Mouse (Mus musculus): ENCODE results near the gene Zbtb21. TPM values are rescaled to one million over a fixed set of nuclear protein-coding genes. Genes with fewer than 3 reads are reported as not detected.

Gene Zbtb21
- polyA plus RNA-seq, 1 experiment from 2014 or later = 17.4 TPM

DNA sequence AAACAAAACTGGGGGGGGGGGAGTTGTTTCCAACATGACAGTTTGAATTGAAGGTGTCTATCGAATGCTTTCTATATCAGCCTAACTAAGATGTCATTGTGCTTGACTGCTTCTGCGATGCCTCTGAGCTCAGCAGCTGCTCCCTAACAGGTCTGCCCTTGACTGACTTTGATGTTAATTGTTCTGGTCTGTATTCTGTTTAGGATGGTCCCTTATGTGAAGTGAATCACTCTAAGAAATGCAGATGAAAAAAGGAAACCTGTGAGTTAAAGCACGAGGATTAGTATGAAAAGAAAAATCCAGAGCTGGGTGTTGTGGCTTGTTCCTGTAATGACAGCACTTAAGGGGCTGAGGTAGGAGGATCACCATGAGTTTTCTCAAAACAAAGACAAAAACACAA is 26.6 kb downstream of the Zbtb21 start:
- Histone ChIP-seq H3K27me3 (ENCODE audit: poor library complexity, severe bottlenecking) (no peaks in the 10 kb centered on the region), H3K36me3 (replicated peaks) (no peaks in the 10 kb centered on the region), H3K4me1 (no peaks in the 10 kb centered on the region), H3K9me3 (no peaks in the 10 kb centered on the region), H3K4me3 (no peak overlapping the region), H3K27ac (no peak overlapping the region)
- DNase-seq (ENCODE audit: extremely low spot score, low spot score) = no peak
- WGBS = 89% methylated on average over 3 of the region's 3 CpGs

DNA sequence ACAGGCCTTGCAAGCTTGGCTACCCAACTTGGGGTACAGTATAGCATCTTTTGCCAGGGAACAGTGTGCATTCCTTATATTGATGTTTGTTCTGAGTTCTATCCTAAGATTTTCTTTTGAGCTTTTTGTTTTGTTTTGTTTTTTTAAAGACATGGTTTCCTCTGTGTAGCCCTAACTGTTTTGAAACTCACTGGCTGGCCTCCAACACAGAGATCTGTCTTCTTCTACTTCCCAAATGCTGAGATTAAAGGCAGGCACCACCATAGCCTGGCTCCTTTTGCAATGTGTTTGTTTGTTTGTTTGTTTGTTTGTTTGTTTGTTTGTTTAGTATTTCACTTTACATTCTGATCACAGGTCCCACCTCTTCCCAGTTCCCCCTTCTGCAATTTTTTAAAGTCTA is 32.2 kb downstream of the Zbtb21 start:
- DNase-seq (ENCODE audit: extremely low spot score, low spot score) = no peak
- Histone ChIP-seq H3K4me1 (no peaks in the 10 kb centered on the region), H3K4me3 (no peak overlapping the region), H3K27ac (no peak overlapping the region), H3K9me3 (no peaks in the 10 kb centered on the region), H3K36me3 (replicated peaks) (no peaks in the 10 kb centered on the region), H3K27me3 (ENCODE audit: poor library complexity, severe bottlenecking) (no peaks in the 10 kb centered on the region)

DNA sequence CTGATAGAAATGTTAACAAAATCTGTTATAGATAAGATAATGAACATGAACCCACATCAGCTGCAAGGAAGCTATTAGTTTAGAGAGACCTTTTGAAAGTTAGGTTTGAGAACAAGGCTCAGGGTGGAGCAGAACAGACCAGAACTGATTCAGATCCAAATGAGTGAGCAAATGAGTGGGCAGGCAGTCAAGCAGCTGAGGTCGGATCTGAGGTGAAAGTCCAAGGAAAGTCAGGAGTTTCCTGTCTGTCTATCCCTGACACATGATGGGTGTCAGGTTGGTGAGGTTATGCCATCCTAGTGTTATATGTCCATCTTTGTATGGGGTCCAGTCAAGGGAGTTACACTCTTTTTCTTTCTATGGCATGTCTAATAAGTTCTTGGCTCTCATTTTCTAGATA is 32.9 kb downstream of the Zbtb21 start:
- no peak overlapping the region for H3K27ac ChIP-seq
- DNase-seq (ENCODE audit: extremely low spot score, low spot score) = no peak
- no peaks in the 10 kb centered on the region for H3K27me3 ChIP-seq (ENCODE audit: poor library complexity, severe bottlenecking)
- no peaks in the 10 kb centered on the region for H3K9me3 ChIP-seq
- H3K4me3 ChIP-seq = no peak overlapping the region
- no peaks in the 10 kb centered on the region for H3K36me3 ChIP-seq (replicated peaks)
- H3K4me1 ChIP-seq = no peaks in the 10 kb centered on the region
- WGBS = 64% methylated on average over 1 of the region's 1 CpGs

DNA sequence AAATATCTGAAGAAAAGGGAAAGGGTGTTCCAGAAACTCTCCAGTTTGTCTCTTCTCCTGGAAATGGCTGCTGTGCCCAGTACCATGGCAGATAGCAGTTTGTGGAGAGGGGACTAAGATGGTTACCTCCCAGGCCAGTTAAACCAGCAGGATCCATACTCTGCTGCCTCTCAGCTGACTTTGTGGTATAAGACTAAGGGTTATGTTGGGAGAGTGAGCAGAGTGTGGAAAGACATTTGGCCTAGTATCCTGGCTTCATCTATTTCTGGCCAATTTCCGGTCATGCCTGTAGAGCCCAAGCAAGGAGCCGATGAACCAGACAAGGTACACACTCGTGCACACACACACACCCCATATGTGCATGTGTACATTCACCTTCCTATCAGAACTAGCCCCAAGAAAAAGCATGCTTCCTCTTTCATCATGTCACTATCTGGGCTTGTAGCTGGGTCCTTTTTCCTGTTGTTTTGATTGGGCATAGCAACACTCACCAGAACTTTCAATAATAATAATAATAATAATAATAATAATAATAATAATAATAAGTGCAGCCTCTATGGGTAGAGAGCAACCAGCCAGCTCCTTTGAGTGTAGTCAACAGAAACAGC is 35.0 kb downstream of the Zbtb21 start:
- 91% methylated on average over 3 of the region's 3 CpGs for WGBS

DNA sequence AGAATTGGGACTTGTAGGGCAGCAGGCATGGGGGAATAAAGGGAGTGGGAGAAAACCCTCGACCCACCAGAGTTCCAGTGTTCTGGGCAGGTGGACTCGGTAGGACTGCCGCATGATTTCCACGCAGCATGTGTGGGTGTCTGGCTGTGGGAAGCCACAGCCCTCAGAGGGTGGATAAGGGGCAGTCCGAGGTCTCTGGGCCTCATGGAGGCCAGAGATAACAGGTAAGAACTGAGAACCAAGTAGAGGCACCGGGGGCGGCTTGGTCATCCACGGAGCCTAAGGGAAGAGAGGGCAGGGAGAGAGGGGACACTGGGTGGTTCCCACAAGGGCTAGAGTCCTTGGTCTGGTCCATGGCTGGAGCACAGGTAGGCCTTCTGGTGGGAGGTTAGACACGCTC is 36.0 kb downstream of the Zbtb21 start:
- Histone ChIP-seq H3K4me1 (peaks cover 16% of the 10 kb centered on the region), H3K4me3 (no peak overlapping the region), H3K27me3 (ENCODE audit: poor library complexity, severe bottlenecking) (peaks cover under 1% of the 10 kb centered on the region; the same call in 1 of the 2 replicates), H3K27ac (no peak overlapping the region), H3K9me3 (no peaks in the 10 kb centered on the region), H3K36me3 (replicated peaks) (no peaks in the 10 kb centered on the region)
- no peak for DNase-seq (ENCODE audit: extremely low spot score, low spot score)
- 86% methylated on average over 9 of the region's 9 CpGs for WGBS

More for the DNA sequence above, 35.0 kb downstream of the Zbtb21 start:
- H3K27me3 ChIP-seq (ENCODE audit: poor library complexity, severe bottlenecking) = no peaks in the 10 kb centered on the region
- H3K36me3 ChIP-seq (replicated peaks) = no peaks in the 10 kb centered on the region
- no peaks in the 10 kb centered on the region for H3K9me3 ChIP-seq
- H3K27ac ChIP-seq = no peak overlapping the region
- DNase-seq (ENCODE audit: extremely low spot score, low spot score) = no peak
- H3K4me3 ChIP-seq = no peak overlapping the region
- peaks cover 6% of the 10 kb centered on the region; the same call in 1 of the 2 replicates for H3K4me1 ChIP-seq

DNA sequence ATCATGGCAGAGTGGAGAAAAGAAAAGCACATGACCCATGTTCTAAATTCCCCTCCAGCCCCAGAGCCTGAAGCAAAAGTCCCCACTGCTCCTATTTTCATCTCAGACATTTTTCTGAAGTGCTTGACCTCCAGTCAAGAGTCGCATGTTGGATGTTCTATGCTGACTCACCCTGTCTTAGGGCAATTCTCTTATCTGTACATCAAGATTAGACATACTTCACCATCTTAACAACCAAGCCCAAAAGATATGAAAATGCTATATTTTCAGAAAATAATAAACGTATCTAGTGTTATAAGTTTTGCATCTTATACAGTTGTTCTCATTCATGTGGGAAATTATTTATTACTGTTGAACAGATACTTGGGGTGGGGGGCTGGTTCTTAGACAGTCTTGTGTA is 36.7 kb downstream of the Zbtb21 start:
- H3K9me3 ChIP-seq = no peaks in the 10 kb centered on the region
- no peak for DNase-seq (ENCODE audit: extremely low spot score, low spot score)
- H3K36me3 ChIP-seq (replicated peaks) = no peaks in the 10 kb centered on the region
- peaks cover 20% of the 10 kb centered on the region for H3K4me1 ChIP-seq
- peaks cover 7% of the 10 kb centered on the region for H3K27me3 ChIP-seq (ENCODE audit: poor library complexity, severe bottlenecking)
- WGBS = 84% methylated on average over 2 of the region's 2 CpGs
- no peak overlapping the region for H3K27ac ChIP-seq
- H3K4me3 ChIP-seq = no peak overlapping the region

DNA sequence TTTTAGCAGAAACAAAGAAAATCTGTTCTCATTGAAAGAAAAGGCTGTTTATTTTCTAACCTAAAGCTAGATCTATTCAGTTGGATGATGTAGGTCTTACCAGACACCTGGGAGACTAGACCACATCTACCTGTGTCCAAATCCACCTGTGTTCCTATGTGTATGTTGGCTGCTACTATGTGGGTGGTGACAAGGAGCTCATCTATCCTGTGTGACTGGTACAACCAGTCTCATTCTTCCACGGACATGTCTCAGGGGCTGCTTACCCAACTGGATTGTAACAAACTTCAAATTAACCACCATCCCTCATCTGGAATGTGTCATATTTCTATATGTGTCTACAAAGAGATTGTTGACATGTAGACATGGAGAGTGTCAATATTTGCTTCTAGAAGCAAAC is 38.7 kb downstream of the Zbtb21 start:
- no peaks in the 10 kb centered on the region for H3K9me3 ChIP-seq
- H3K4me3 ChIP-seq = no peak overlapping the region
- no peak overlapping the region for H3K27ac ChIP-seq
- no peak for DNase-seq (ENCODE audit: extremely low spot score, low spot score)
- 61% methylated on average over 1 of the region's 1 CpGs for WGBS
- peaks cover 24% of the 10 kb centered on the region for H3K4me1 ChIP-seq
- H3K27me3 ChIP-seq (ENCODE audit: poor library complexity, severe bottlenecking) = peaks cover 7% of the 10 kb centered on the region
- H3K36me3 ChIP-seq (replicated peaks) = no peaks in the 10 kb centered on the region

DNA sequence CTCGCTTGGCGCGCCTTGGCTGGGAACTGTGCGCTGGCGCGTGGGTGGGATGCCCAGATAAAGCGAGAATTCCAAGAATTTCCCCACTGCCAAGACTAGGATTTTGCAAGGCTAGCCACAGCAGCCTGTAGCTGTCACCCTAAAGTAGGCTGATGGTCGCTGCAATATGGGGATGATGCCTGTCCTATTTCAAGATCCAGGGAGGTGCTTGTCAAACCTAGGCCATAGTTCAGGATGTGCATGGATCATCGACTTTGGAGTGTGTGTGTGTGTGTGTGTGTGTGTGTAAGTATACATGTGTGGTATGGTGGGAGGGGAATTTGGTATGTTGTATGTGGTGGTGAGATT is 39.7 kb downstream of the Zbtb21 start:
- Histone ChIP-seq H3K27me3 (ENCODE audit: poor library complexity, severe bottlenecking) (peaks cover 7% of the 10 kb centered on the region), H3K4me3 (peak overlapping the region; percentile 88), H3K36me3 (replicated peaks) (no peaks in the 10 kb centered on the region), H3K9me3 (no peaks in the 10 kb centered on the region), H3K4me1 (peaks cover 24% of the 10 kb centered on the region), H3K27ac (peak overlapping the region; percentile 89)
- no peak for DNase-seq (ENCODE audit: extremely low spot score, low spot score)
- 3% methylated on average over 9 of the region's 9 CpGs for WGBS

DNA sequence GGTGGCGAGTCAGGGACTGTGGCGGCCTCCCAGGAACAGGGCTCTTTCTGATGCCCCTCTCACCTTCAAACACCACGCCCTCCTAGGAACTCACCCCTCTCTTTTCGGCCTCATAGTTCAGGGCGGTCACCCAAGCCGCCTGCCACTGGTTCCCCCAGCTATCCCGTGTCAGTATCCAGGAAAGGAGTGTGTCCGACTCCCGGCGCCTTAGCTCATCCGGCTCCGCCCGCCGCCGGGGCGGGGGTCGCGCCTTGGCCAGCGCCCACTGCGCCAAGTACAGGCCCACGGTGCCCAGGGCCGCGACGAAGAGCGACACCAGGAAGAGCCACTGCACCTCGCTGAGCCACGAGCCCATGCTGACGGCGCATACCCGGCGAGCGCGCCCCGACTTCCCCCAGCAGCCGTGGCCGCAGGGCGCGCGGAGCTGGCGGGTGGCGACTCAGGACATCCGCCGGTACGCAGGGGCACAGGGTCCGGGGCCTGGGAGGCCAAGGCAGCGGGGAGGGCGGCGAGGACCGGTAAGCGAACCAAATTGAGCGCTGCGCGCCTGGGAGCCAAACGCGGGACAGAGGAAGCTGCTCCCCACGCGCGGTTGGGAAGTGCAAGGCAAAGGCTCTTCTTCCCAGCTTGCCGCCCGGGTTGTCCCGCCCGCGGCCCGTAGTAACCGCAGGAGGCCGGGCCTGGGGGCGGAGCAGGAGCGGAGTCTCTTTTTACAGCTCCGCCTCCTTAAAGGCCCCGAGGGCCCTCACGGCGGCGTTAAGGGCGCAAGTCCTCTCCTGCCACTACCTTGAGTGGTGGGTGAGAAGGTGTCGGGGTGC is 40.3 kb downstream of the Zbtb21 start:
- Histone ChIP-seq H3K27me3 (ENCODE audit: poor library complexity, severe bottlenecking) (peaks cover 7% of the 10 kb centered on the region), H3K36me3 (replicated peaks) (no peaks in the 10 kb centered on the region), H3K9me3 (no peaks in the 10 kb centered on the region), H3K27ac (peak overlapping the region; percentile 89), H3K4me3 (peak overlapping the region; percentile 88), H3K4me1 (peaks cover 24% of the 10 kb centered on the region)
- WGBS = under 1% methylated on average over 74 of the region's 75 CpGs
- DNase-seq (ENCODE audit: extremely low spot score, low spot score) = peak; percentile 75

DNA sequence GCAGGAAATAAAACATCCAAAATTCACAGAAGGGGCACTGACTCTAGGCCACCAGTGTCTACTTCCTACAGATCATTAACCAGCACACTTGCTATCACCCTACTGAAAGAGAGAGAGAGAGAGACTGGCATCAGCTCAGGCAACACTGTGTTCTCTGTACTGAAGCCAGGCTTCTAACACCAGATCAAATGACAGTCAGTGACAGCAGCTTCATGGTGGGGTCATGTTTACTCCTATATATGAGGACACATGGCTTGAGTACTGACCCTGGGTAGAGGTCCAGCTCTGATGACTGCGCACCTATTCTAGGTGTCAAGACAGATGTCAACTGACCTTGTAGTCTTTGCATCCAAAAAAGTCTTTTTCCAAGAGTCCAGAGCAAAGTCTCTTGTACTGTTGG is 41.8 kb downstream of the Zbtb21 start:
- no peak for DNase-seq (ENCODE audit: extremely low spot score, low spot score)
- H3K27me3 ChIP-seq (ENCODE audit: poor library complexity, severe bottlenecking) = peaks cover 7% of the 10 kb centered on the region
- H3K4me3 ChIP-seq = no peak overlapping the region
- H3K4me1 ChIP-seq = peaks cover 24% of the 10 kb centered on the region
- H3K9me3 ChIP-seq = no peaks in the 10 kb centered on the region
- 91% methylated on average over 1 of the region's 1 CpGs for WGBS
- no peaks in the 10 kb centered on the region for H3K36me3 ChIP-seq (replicated peaks)
- H3K27ac ChIP-seq = no peak overlapping the region

DNA sequence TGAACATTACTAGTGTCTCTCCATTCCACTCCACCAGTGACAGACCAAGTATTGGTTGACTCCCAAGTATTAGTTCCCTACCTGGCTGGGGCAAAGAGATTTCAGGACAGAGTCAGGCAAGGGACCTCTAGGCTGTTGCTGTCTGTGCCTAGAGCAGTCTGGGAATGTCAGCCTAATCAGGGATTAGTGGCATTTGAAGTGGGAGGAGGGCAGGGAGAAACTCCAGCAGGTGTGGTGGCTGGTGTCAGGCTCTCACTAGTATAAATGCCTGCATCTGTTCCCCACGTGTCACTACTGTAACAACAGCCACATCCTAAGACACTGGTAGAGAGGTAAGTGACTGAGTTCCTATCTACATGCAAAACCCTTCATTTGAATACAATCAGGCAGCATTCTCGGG is 42.6 kb downstream of the Zbtb21 start:
- Histone ChIP-seq H3K4me1 (peaks cover 24% of the 10 kb centered on the region), H3K9me3 (no peaks in the 10 kb centered on the region), H3K4me3 (no peak overlapping the region), H3K27me3 (ENCODE audit: poor library complexity, severe bottlenecking) (peaks cover 7% of the 10 kb centered on the region), H3K36me3 (replicated peaks) (no peaks in the 10 kb centered on the region), H3K27ac (no peak overlapping the region)
- no peak for DNase-seq (ENCODE audit: extremely low spot score, low spot score)
- WGBS = 27% methylated on average over 2 of the region's 2 CpGs

DNA sequence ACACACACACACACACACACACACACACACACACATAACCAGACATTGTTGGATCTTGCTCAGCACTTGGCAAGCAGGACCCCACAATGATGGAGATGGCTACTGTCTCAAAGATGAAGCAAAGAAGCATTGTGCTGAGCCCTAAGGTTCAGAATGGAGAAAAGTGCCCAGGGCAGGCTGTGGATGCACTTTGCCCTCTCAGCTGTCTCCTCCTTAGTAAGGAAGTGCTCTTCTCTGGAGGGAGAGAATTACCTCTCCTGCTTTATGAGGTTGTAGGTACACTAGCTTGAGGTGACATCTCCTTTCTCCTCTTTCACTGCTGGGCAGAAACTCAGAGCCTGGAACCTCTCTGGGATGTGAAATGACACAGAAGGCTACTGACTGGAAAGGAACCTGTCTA is 49.5 kb downstream of the Zbtb21 start:
- Histone ChIP-seq H3K4me3 (no peak overlapping the region), H3K9me3 (no peaks in the 10 kb centered on the region), H3K27me3 (ENCODE audit: poor library complexity, severe bottlenecking) (no peaks in the 10 kb centered on the region)

DNA sequence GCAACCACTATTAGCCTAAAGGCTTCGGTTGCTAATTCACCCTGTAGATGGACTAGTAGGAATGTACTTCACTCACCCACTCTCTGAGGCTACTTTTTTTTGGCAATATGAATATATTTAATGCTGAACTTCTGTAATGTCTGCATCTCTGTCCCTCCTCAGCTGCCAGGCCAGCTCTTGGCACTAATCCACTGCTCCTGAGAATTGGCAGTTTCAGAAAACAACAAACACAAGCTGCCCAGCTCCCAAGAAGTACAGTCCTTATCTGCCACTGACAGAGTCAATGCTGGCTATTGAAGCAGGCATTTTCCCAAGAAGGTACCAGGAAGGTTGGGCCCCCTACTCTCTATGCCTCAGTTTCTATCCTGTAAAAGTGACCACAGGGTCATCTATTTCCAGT is 53.1 kb downstream of the Zbtb21 start:
- no peaks in the 10 kb centered on the region for H3K9me3 ChIP-seq
- H3K36me3 ChIP-seq (replicated peaks) = no peaks in the 10 kb centered on the region
- no peak overlapping the region for H3K27ac ChIP-seq
- no peak for DNase-seq (ENCODE audit: extremely low spot score, low spot score)
- H3K27me3 ChIP-seq (ENCODE audit: poor library complexity, severe bottlenecking) = no peaks in the 10 kb centered on the region
- no peak overlapping the region for H3K4me3 ChIP-seq
- H3K4me1 ChIP-seq = no peaks in the 10 kb centered on the region
- WGBS = 91% methylated on average over 1 of the region's 1 CpGs

More for the DNA sequence above, 49.5 kb downstream of the Zbtb21 start:
- Histone ChIP-seq H3K4me1 (no peaks in the 10 kb centered on the region), H3K27ac (no peak overlapping the region), H3K36me3 (replicated peaks) (no peaks in the 10 kb centered on the region)
- no peak for DNase-seq (ENCODE audit: extremely low spot score, low spot score)

Data from forebrain, embryonic 10.5 days (tissue).